Mouse (Mus musculus): ENCODE results near the gene Hc.

Hc gene

DNA sequence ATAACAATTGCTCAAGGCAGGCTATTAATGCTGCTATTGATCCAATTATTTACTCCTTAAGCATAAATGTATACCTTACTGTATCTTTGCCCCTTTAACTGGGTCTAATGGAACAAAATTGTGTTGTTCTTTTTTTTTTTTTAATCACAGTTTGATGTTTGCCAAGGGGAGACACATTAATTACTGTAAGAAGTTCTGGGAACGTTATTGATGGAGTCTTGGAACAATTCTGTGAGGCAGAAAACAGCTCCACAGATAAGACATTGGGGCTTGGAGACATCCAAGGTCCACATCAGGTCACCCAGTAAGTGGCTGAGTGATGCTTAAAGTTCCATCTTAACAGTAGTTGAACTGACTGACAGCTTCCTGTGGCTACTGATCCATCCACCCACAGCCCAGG, 103.8 kb downstream of the Hc start:
- CTCF ChIA-PET = interaction anchor here (0.9 kb wide), 1 partner anchor 47 kb away, joined by 5 read pairs; no protein-coding TSS in a partner anchor

GRCm38 (mm10) chr2:34956941-34957340, 104.3 kb downstream of the Hc start:
- CTCF ChIA-PET = no interaction called here

GRCm38 (mm10) chr2:34954344-34954743, 106.9 kb downstream of the Hc start:
- CTCF ChIA-PET = no interaction called here

- CTCF ChIA-PET = no interaction called here
These were observed 107.6 kb downstream of the Hc start for GRCm38 (mm10) chr2:34953547-34954116.

DNA sequence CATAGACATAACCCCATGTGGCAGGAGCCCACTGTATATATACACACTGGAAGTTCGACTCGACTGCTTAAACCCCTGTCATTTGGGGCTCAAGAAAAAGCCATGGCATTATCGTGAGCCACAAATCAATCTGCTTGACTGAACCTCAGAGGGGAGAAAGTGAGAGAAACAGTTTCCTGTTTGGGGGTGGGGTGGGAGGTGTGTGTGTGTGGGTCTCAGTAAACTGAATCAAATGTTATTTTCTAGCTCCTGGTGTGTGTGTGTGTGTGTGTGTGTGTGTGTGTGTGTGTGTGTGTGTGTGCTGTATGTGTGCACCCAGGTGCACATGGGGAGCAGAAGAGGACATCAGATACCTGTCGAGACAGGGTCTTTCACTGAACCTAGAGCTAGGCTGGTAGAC, 108.2 kb downstream of the Hc start:
- CTCF ChIA-PET = no interaction called here

DNA sequence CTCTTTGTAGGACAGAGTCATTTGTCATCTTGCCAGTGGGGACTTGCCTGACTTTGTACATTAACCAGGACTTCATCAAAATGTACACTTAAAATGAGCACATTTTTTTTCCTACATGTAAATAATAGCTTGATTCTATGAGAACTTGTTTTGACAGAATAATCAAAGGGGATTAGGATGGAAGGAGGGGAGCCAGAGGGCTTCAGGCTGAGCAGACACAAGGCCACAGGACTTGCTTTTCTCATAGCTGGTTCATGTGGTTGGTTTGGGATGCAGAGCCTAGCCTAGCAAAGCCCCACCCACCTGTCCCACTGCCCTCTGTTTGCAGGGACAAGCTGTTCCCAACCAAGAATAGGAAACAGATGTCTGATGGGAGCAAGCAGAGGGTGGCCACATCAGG, 109.8 kb downstream of the Hc start:
- CTCF ChIA-PET = interaction anchor here (0.7 to 0.9 kb wide), 2 partner anchors 10 to 11 kb away, joined by 3 read pairs; no protein-coding TSS in a partner anchor

DNA sequence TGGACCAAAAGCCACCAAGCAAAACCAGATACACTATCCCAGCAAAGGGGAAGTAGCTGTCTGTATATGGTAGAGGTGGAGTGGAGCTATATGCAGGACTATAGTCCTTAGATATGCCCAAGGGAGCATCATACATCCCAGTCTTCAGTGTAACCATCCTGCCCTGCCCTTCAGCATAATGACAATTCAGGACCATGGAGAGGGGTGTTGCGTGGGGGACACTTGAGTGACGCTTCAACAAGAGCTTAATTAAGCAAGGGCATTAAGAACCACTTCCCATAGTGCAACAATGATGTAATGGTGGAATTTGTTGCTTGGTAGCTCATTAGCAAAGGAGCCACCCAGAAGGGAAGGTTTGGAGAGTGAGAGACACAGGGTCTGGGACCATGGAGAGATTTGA, 112.6 kb downstream of the Hc start:
- CTCF ChIA-PET = interaction anchor here (0.9 kb wide), 1 partner anchor 13 kb away, joined by 4 read pairs; the partner anchor contains the start of gene Traf1

DNA sequence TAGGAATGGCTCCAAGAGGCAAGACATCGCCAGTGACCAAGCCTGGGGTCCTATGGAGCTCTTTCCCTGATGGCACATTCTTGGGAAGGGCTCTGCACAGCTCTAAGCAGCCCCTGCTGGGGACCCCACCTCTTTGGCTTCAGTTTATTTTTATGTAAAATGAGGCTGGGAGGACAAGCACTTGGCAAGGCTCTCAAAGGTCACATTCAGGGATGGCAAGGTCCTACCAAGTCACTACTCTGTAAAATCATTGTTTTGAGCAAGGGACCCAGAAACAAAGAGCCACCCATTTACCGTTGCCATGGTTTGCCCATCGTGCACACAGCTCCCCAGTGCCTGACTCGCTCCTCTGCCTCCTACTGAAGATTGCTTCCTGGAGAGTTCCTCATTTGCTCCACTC, 115.2 kb downstream of the Hc start:
- CTCF ChIA-PET = interaction anchor here (0.5 to 0.6 kb wide), 3 partner anchors 24 to 232 kb away, joined by 3 to 12 read pairs (median 3); no protein-coding TSS in a partner anchor

DNA sequence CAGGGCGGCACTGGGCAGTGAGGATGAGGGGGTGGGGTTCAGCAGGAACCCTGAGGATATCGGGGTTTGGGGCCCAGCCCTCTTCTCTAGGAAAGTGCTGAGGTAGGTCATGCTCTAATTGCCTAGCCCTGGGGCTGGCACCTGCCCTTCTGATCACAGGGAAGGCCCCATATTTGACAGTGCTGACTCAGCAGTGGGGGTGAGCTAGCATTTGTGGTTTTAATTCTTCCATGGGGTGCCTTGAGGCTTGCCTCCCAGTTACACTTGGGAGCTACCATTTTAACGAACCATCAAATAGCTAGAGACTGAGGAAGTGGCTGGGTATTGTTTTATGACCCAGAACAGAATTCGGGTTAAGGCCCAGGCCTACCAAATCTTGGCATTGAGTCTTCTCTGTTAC, 115.7 kb downstream of the Hc start:
- CTCF ChIA-PET = interaction anchor here (0.6 kb wide), 1 partner anchor 231 kb away, joined by 3 read pairs; no protein-coding TSS in a partner anchor

DNA sequence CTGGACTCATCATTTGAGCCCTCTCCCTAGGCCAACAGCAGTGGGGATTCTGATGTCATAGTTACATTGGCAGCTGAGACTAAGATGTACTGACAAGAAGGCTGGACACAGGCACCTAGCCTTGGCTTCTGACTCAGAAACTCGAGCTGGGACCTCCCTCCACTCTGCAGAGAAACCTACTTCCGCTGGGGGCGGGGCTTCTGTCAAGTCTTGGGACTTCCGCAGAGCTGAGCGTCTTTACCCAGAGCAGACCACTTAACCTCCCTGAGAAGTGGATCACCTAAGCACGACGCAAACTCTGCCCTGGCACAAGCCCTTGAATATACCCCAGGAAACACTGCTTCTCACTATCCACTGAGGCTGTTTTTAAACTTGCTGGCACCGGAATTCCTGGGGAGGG, 116.5 kb downstream of the Hc start:
- CTCF ChIA-PET = no interaction called here

DNA sequence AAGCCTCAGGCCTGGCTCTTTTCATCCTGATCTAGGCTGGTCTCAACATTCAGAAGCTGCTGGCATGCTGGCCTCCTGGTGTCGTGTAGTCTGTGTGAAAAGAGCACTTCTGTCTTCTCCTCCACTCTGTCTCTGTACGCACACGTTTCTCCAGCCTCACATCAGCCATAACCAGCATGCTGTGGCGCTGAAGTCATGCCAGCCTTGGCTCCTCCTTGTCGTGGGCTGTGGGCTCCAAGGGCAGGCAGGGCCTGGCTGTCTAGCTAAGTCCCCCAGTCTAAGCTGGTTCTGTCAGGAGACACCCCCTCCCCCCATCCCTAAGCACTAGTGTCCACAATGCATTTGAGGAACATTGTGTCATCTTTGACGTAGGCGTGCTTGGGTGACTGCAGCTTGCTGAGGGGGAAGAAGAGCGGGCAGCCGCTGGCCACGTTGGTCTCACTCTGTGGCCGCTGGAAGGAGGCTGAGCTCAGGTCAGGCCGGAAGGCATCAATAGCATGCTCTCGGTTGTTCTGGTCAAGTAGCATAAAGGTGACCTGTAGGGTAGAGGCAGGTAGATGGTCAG, 117.6 kb downstream of the Hc start:
- CTCF ChIA-PET = no interaction called here

GRCm38 (mm10) chr2:34941061-34941675, 120.1 kb downstream of the Hc start:
- CTCF ChIA-PET = interaction anchor here (1.1 kb wide), 2 partner anchors 10 to 20 kb away, joined by 3 read pairs; partner anchors contain the start of gene Traf1

DNA sequence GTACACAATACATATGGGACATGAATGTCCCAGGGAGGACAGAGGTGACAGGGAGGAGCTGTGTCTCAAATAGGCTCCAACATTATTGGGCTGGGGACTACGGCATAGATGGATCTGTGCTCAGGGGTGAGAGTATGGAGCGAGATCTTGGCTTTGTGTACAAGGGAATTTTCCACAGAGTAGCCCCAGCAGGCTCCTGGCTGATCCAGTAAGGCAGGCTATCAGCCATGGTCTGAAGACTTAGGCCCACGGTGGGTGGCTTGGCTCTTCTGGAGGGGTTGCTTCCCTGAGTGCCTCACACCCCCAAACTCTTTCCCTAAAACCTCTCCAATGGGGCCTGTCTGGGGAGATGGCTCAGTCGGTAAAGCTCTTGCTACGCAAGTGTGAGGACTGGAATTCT, 121.0 kb downstream of the Hc start:
- CTCF ChIA-PET = interaction anchor here (0.6 kb wide), 1 partner anchor 139 kb away, joined by 3 read pairs; no protein-coding TSS in a partner anchor

GRCm38 (mm10) chr2:34938269-34939208, 122.7 kb downstream of the Hc start:
- CTCF ChIA-PET = interaction anchor here (0.6 kb wide), 1 partner anchor 46 kb away, joined by 3 read pairs; no protein-coding TSS in a partner anchor

- CTCF ChIA-PET = interaction anchor here (0.9 kb wide), 1 partner anchor 24 kb away, joined by 4 read pairs; no protein-coding TSS in a partner anchor
These were observed 123.8 kb downstream of the Hc start for GRCm38 (mm10) chr2:34937460-34937859.
